In genomic region chr9:42838299-42838698, GRCm38 (mm10) we compare ENCODE assay signal across 16 mouse cellular contexts.
A peak's percentile ranks its signal among the peaks of the same experiment; 100 is the strongest.
DNase-seq lines count a peak whose midpoint lies in the region; ATAC-seq and TF ChIP-seq lines count a peak whose summit lies in the region.
"Had no signal": no experiment of that assay in that cellular context is flagged by ENCODE, and none has a peak within 500 bp of the region (broad histone marks: within the 10 kb centered on the region; RNA-seq: fewer than 3 reads in every experiment).

No protein-coding gene starts in this region.

- no peaks in the 10 kb centered on the region for H3K27me3 ChIP-seq in liver, embryonic 11.5 days (replicated peaks; ENCODE audit: control insufficient read depth, insufficient read depth, low read length)
- no peaks in the 10 kb centered on the region for H3K27me3 ChIP-seq in thymus, adult 2 months (ENCODE audit: control insufficient read depth, insufficient read depth, low read length)

- no peak for TF ChIP-seq CTCF in thymus, adult 2 months (IDR thresholded peaks at IDR 0.05; ENCODE audit: borderline replicate concordance, control insufficient read depth, extremely low read depth, insufficient read depth, low read length, poor library complexity)

- no peak overlapping the region for H3K4me2 ChIP-seq in liver, embryonic 11.5 days
- H3K4me2 ChIP-seq: neural tube, embryonic 12.5 days had no signal

- no peak overlapping the region for H3K4me3 ChIP-seq in liver, embryonic 11.5 days (ENCODE audit: low read depth, low read length)
- H3K4me3 ChIP-seq in macrophage (ENCODE audit: inconsistent target): no peak overlapping the region
- H3K4me3 ChIP-seq in thymus, adult 2 months (ENCODE audit: control insufficient read depth, insufficient read depth, low read length): no peak overlapping the region
- H3K4me3 ChIP-seq: embryonic facial prominence, embryonic 10.5 days; heart, adult 2 months; layer of hippocampus, adult 2 months; neural tube, embryonic 12.5 days had no signal

- no peak for TF ChIP-seq POLR2A in thymus, adult 2 months (IDR thresholded peaks at IDR 0.05; ENCODE audit: control insufficient read depth, extremely low read depth, insufficient read depth, low read length, poor library complexity)

- ATAC-seq in liver, embryonic 11.5 days (replicated peaks; ENCODE audit: low FRiP score): no peak

- 34% methylated on average over 5 of the region's 5 CpGs for WGBS in liver, embryonic 11.5 days
- 31% methylated on average over 5 of the region's 5 CpGs for WGBS in macrophage (ENCODE audit: missing documents)
- WGBS in thymus, adult 2 months: 4% methylated on average over 5 of the region's 5 CpGs

- H3K9ac ChIP-seq in liver, embryonic 11.5 days (ENCODE audit: low read depth, low read length): no peak overlapping the region
- H3K9ac ChIP-seq: neural tube, embryonic 12.5 days had no signal

- peaks cover 3% of the 10 kb centered on the region; the same call in 1 of the 2 replicates for H3K4me1 ChIP-seq in liver, embryonic 11.5 days (replicated peaks; ENCODE audit: control insufficient read depth, insufficient read depth, low read length)
- H3K4me1 ChIP-seq in thymus, adult 2 months (replicated peaks; ENCODE audit: control insufficient read depth, insufficient read depth, low read length): peaks cover 21% of the 10 kb centered on the region
- H3K4me1 ChIP-seq: neural tube, embryonic 12.5 days had no signal

- H3K36me3 ChIP-seq in liver, embryonic 11.5 days (ENCODE audit: control insufficient read depth, insufficient read depth, low read length): no peaks in the 10 kb centered on the region
- H3K36me3 ChIP-seq in macrophage (ENCODE audit: inconsistent target): no peaks in the 10 kb centered on the region
- no peaks in the 10 kb centered on the region for H3K36me3 ChIP-seq in thymus, adult 2 months (ENCODE audit: control insufficient read depth, insufficient read depth, low read length)
- H3K36me3 ChIP-seq: embryonic facial prominence, embryonic 10.5 days; neural tube, embryonic 12.5 days had no signal

- no peaks in the 10 kb centered on the region for H3K9me3 ChIP-seq in liver, embryonic 11.5 days (ENCODE audit: control insufficient read depth, low read length)
- H3K9me3 ChIP-seq: embryonic facial prominence, embryonic 10.5 days; neural tube, embryonic 12.5 days had no signal

- H3K27ac ChIP-seq in liver, embryonic 11.5 days (ENCODE audit: low read depth, low read length): no peak overlapping the region
- H3K27ac ChIP-seq in macrophage: 0 out of 2 replicates have a peak overlapping the region, but pooled peaks have one; percentile 12
- peak overlapping the region; percentile 21; the same call in 1 of the 2 replicates for H3K27ac ChIP-seq in thymus, adult 2 months (ENCODE audit: control insufficient read depth, insufficient read depth, low read length)
- H3K27ac ChIP-seq: embryonic facial prominence, embryonic 10.5 days; heart, adult 2 months; layer of hippocampus, adult 2 months; neural tube, embryonic 12.5 days had no signal

- DNase-seq in liver: peak; percentile 14
- no peak for DNase-seq in liver, embryonic 11.5 days (ENCODE audit: low spot score)
- peak; percentile 62 to 69 for DNase-seq in CD8-positive naive resting alpha-beta T cell, adult 2 months (ENCODE audit: low read depth in 2 of 2, low spot score in 2 of 2)
- peak; percentile 62 for DNase-seq in thymus, adult 2 months
- DNase-seq in urinary bladder, postnatal 14 days (ENCODE audit: low spot score): no peak
- DNase-seq in frontal cortex, postnatal 36 days (ENCODE audit: low spot score in 2 of 2): no peak
- no peak for DNase-seq in layer of hippocampus, postnatal 10 days (ENCODE audit: low spot score in 2 of 2)
- DNase-seq: cerebellum, adult 9-11 months; heart, adult 2 months; heart, postnatal 14 days; lung, postnatal 10 days; midbrain, embryonic 14.5 days had no signal

- no peaks in the 10 kb centered on the region for H3K79me2 ChIP-seq in macrophage (ENCODE audit: inconsistent target)

Comparison
In these comparisons a context has a peak if more than half of its experiments do, and no peak if none do; other contexts are left out.
1. DNase-seq: peak in liver (single experiment), CD8-positive naive resting alpha-beta T cell, adult 2 months (2 of 2) and thymus, adult 2 months (single experiment); none in liver, embryonic 11.5 days (single experiment), urinary bladder, postnatal 14 days (single experiment), frontal cortex, postnatal 36 days (0 of 2) and layer of hippocampus, postnatal 10 days (0 of 2).